Mouse (Mus musculus) cortical plate, adult 2 months (tissue): ENCODE data around the gene Fam102a.

ENCODE experiments used
- CTCF ChIP-seq: fragments of 200-500 bp; IDR thresholded peaks from 2 replicates; pipeline ENCODE4 v1.5.1; 2011; ENCODE audit warnings: mild to moderate bottlenecking, control low read depth, low read length; ENCODE audit not compliant: insufficient read depth; ENCODE audit errors: extremely low read depth
- POLR2A ChIP-seq: fragments of 200-500 bp; IDR thresholded peaks from 2 replicates; pipeline ENCODE4 v1.6.1; 2011; ENCODE audit warnings: mild to moderate bottlenecking, low read length, control low read depth; ENCODE audit not compliant: insufficient read depth; ENCODE audit errors: extremely low read depth

DNA sequence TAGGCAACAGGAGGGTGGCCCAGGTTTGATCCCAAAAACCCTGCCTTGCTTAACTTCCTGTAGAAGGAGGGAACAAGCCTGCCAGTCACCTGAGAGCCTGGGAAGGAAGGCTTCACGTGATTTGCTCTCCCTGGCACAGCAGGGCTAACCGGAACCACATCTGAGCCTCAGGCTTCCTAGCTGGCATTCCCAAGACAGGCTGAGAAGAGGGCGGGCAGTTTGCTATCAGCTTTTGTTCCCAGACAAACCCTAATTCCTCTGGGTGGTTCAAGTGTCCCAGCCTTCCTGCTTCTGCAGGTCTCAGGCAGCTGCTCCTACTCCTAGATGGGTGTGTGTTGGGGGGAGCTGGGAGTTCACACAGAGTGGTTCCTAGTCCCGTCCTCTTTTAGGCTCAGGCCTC, 20.4 kb downstream of the Fam102a start:
- TF ChIP-seq POLR2A = no peak
- no peak for TF ChIP-seq CTCF
